ENCODE assay signal across 27 mouse cellular contexts in genomic region chr5:127429124-127429523, GRCm38 (mm10).
A peak's percentile ranks its signal among the peaks of the same experiment; 100 is the strongest.
DNase-seq lines count a peak whose midpoint lies in the region; ATAC-seq lines count a peak whose summit lies in the region.
"Had no signal": no experiment of that assay in that cellular context is flagged by ENCODE, and none has a peak within 500 bp of the region (broad histone marks: within the 10 kb centered on the region; RNA-seq: fewer than 3 reads in every experiment).

No protein-coding gene starts in this region.

- no peak overlapping the region for H3K9ac ChIP-seq in forebrain, embryonic 11.5 days (ENCODE audit: low read length)
- no peak overlapping the region for H3K9ac ChIP-seq in forebrain, embryonic 15.5 days (replicated peaks)
- H3K9ac ChIP-seq in midbrain, embryonic 11.5 days (ENCODE audit: low read length), result no peak overlapping the region
- no peak overlapping the region for H3K9ac ChIP-seq in midbrain, embryonic 15.5 days
- H3K9ac ChIP-seq in forebrain, embryonic 14.5 days (ENCODE audit: low read length), result no peak overlapping the region
- H3K9ac ChIP-seq: heart, embryonic 15.5 days; hindbrain, embryonic 13.5 days; kidney, embryonic 15.5 days; liver, embryonic 14.5 days; neural tube, embryonic 12.5 days had no signal

- no peak for DNase-seq in forebrain, embryonic 11.5 days (ENCODE audit: low spot score)
- DNase-seq in midbrain, embryonic 11.5 days (ENCODE audit: low spot score, missing footprints), result peak; percentile 72
- peak; percentile 75 for DNase-seq in forebrain, embryonic 14.5 days (ENCODE audit: low spot score)
- peak; percentile 66 for DNase-seq in retina, postnatal 1 day
- DNase-seq in spleen, postnatal 36 days (ENCODE audit: low spot score in 2 of 2), result no peak
- DNase-seq: adrenal gland, adult 8-10 months; cerebellum, adult 8-10 months; cerebellum, postnatal 25 days; gastrocnemius, postnatal 14 days; kidney, adult 18-20 months; kidney, postnatal 25 days; liver; lung, adult 2 months; lung, postnatal 10 days; right cerebral cortex, postnatal 14 days; thymus, postnatal 14 days had no signal

- WGBS in forebrain, embryonic 11.5 days, result 42% methylated on average over 10 of the region's 10 CpGs
- WGBS in forebrain, embryonic 15.5 days, result 13% methylated on average over 10 of the region's 10 CpGs
- 78% methylated on average over 10 of the region's 10 CpGs for whole genome bisulfite sequencing in midbrain, embryonic 11.5 days
- WGBS in midbrain, embryonic 15.5 days, result 30% methylated on average over 10 of the region's 10 CpGs
- 9% methylated on average over 10 of the region's 10 CpGs for WGBS in forebrain, embryonic 14.5 days

- H3K4me2 ChIP-seq in forebrain, embryonic 11.5 days (ENCODE audit: low read depth, low read length, severe bottlenecking), result no peak overlapping the region
- H3K4me2 ChIP-seq in forebrain, embryonic 15.5 days (replicated peaks), result no peak overlapping the region
- no peak overlapping the region for H3K4me2 ChIP-seq in midbrain, embryonic 11.5 days
- H3K4me2 ChIP-seq in midbrain, embryonic 15.5 days, result no peak overlapping the region
- no peak overlapping the region for H3K4me2 ChIP-seq in forebrain, embryonic 14.5 days (ENCODE audit: low read length)
- H3K4me2 ChIP-seq: heart, embryonic 15.5 days; hindbrain, embryonic 13.5 days; kidney, embryonic 15.5 days; neural tube, embryonic 12.5 days had no signal

- no peak overlapping the region for H3K4me3 ChIP-seq in forebrain, embryonic 11.5 days (ENCODE audit: low read depth, low read length)
- H3K4me3 ChIP-seq in forebrain, embryonic 15.5 days, result no peak overlapping the region
- H3K4me3 ChIP-seq in midbrain, embryonic 11.5 days (ENCODE audit: low read depth, low read length), result no peak overlapping the region
- no peak overlapping the region for H3K4me3 ChIP-seq in midbrain, embryonic 15.5 days
- H3K4me3 ChIP-seq in forebrain, embryonic 14.5 days (ENCODE audit: low read depth, low read length), result no peak overlapping the region
- H3K4me3 ChIP-seq: heart, embryonic 10.5 days; heart, embryonic 15.5 days; hindbrain, embryonic 13.5 days; kidney, embryonic 15.5 days; neural tube, embryonic 12.5 days had no signal

- H3K27me3 ChIP-seq in forebrain, embryonic 11.5 days (ENCODE audit: control insufficient read depth, insufficient read depth, low read length), result no peaks in the 10 kb centered on the region
- no peaks in the 10 kb centered on the region for H3K27me3 ChIP-seq in forebrain, embryonic 15.5 days
- no peaks in the 10 kb centered on the region for H3K27me3 ChIP-seq in midbrain, embryonic 11.5 days (ENCODE audit: control insufficient read depth, insufficient read depth, low read length)
- H3K27me3 ChIP-seq in midbrain, embryonic 15.5 days (replicated peaks), result no peaks in the 10 kb centered on the region
- H3K27me3 ChIP-seq in forebrain, embryonic 14.5 days (replicated peaks; ENCODE audit: control insufficient read depth, insufficient read depth, low read length), result no peaks in the 10 kb centered on the region
- H3K27me3 ChIP-seq: heart, embryonic 15.5 days; kidney, embryonic 15.5 days; neural tube, embryonic 12.5 days had no signal

- H3K27ac ChIP-seq in forebrain, embryonic 11.5 days (ENCODE audit: low read depth, low read length), result no peak overlapping the region
- no peak overlapping the region for H3K27ac ChIP-seq in forebrain, embryonic 15.5 days (replicated peaks)
- H3K27ac ChIP-seq in midbrain, embryonic 11.5 days (ENCODE audit: low read depth, low read length), result no peak overlapping the region
- no peak overlapping the region for H3K27ac ChIP-seq in midbrain, embryonic 15.5 days
- no peak overlapping the region; the same call in 1 of the 2 replicates for H3K27ac ChIP-seq in forebrain, embryonic 14.5 days (ENCODE audit: low read depth, low read length)
- H3K27ac ChIP-seq: heart, embryonic 10.5 days; heart, embryonic 15.5 days; hindbrain, embryonic 13.5 days; kidney, embryonic 15.5 days; liver, embryonic 14.5 days; macrophage; neural tube, embryonic 12.5 days had no signal

- H3K36me3 ChIP-seq in forebrain, embryonic 11.5 days (ENCODE audit: control insufficient read depth, insufficient read depth, low read length), result no peaks in the 10 kb centered on the region
- no peaks in the 10 kb centered on the region for H3K36me3 ChIP-seq in forebrain, embryonic 15.5 days
- no peaks in the 10 kb centered on the region for H3K36me3 ChIP-seq in midbrain, embryonic 11.5 days (ENCODE audit: control insufficient read depth, insufficient read depth, low read length)
- no peaks in the 10 kb centered on the region for H3K36me3 ChIP-seq in midbrain, embryonic 15.5 days (replicated peaks)
- no peaks in the 10 kb centered on the region for H3K36me3 ChIP-seq in forebrain, embryonic 14.5 days (ENCODE audit: control insufficient read depth, insufficient read depth, low read length)
- H3K36me3 ChIP-seq: G1E; heart, embryonic 10.5 days; heart, embryonic 15.5 days; hindbrain, embryonic 13.5 days; kidney, embryonic 15.5 days; neural tube, embryonic 12.5 days had no signal

- peak; percentile 70 for ATAC-seq in forebrain, embryonic 11.5 days (replicated peaks; ENCODE audit: low FRiP score)
- no peak for ATAC-seq in forebrain, embryonic 15.5 days (replicated peaks)
- ATAC-seq in midbrain, embryonic 11.5 days (ENCODE audit: low FRiP score), result no peak
- no peak for ATAC-seq in midbrain, embryonic 15.5 days (replicated peaks)
- ATAC-seq in forebrain, embryonic 14.5 days, result peak; percentile 52; the same call in 1 of the 2 replicates
- ATAC-seq: inflammation-experienced regulatory T-cells, adult 6 months had no signal

- no peaks in the 10 kb centered on the region for H3K9me3 ChIP-seq in forebrain, embryonic 11.5 days (ENCODE audit: control insufficient read depth, low read length)
- no peaks in the 10 kb centered on the region for H3K9me3 ChIP-seq in forebrain, embryonic 15.5 days
- H3K9me3 ChIP-seq in midbrain, embryonic 11.5 days (ENCODE audit: control insufficient read depth, low read length), result no peaks in the 10 kb centered on the region
- H3K9me3 ChIP-seq in midbrain, embryonic 15.5 days, result no peaks in the 10 kb centered on the region
- no peaks in the 10 kb centered on the region for H3K9me3 ChIP-seq in forebrain, embryonic 14.5 days (replicated peaks; ENCODE audit: control insufficient read depth, low read length)
- H3K9me3 ChIP-seq: heart, embryonic 10.5 days; heart, embryonic 15.5 days; hindbrain, embryonic 13.5 days; kidney, embryonic 15.5 days; neural tube, embryonic 12.5 days had no signal

- H3K4me1 ChIP-seq in forebrain, embryonic 11.5 days (replicated peaks; ENCODE audit: control insufficient read depth, insufficient read depth, low read length), result no peaks in the 10 kb centered on the region
- H3K4me1 ChIP-seq in forebrain, embryonic 15.5 days, result peaks cover 3% of the 10 kb centered on the region
- no peaks in the 10 kb centered on the region for H3K4me1 ChIP-seq in midbrain, embryonic 11.5 days (ENCODE audit: control insufficient read depth, insufficient read depth, low read length)
- no peaks in the 10 kb centered on the region for H3K4me1 ChIP-seq in midbrain, embryonic 15.5 days
- H3K4me1 ChIP-seq in forebrain, embryonic 14.5 days (ENCODE audit: control insufficient read depth, insufficient read depth, low read length), result peaks cover 11% of the 10 kb centered on the region
- H3K4me1 ChIP-seq: heart, embryonic 10.5 days; heart, embryonic 15.5 days; kidney, embryonic 15.5 days; neural tube, embryonic 12.5 days had no signal

Comparison
In these comparisons a context has a peak if more than half of its experiments do, and no peak if none do; other contexts are left out.
1. ATAC-seq: peak in forebrain, embryonic 11.5 days (single experiment) and forebrain, embryonic 14.5 days (single experiment); none in forebrain, embryonic 15.5 days (single experiment), midbrain, embryonic 11.5 days (single experiment) and midbrain, embryonic 15.5 days (single experiment).
2. DNase-seq: peak in midbrain, embryonic 11.5 days (single experiment), forebrain, embryonic 14.5 days (single experiment) and retina, postnatal 1 day (single experiment); none in forebrain, embryonic 11.5 days (single experiment) and spleen, postnatal 36 days (0 of 2).